Mouse (Mus musculus) heart, postnatal 0 days (tissue): ENCODE measurements around the gene Setd2.

ENCODE experiments used
- CTCF ChIP-seq: IDR thresholded peaks from 2 replicates; pipeline ENCODE4 v1.5.1; 2016; ENCODE audit warnings: antibody characterized with exemption, control low read depth, low read depth
- EP300 ChIP-seq: IDR thresholded peaks from 2 replicates; pipeline ENCODE4 v1.6.1; 2016; ENCODE audit warnings: antibody characterized with exemption, low read depth

- TF ChIP-seq CTCF (no peak), EP300 (no peak)
Measured at GRCm38 (mm10) chr9:110655651-110656007, 123.2 kb downstream of the Setd2 start.
